Mouse (Mus musculus): Measurements from ENCODE around the gene B230217C12Rik. TPM values are rescaled to one million over a fixed set of nuclear protein-coding genes. Genes with fewer than 3 reads are reported as not detected.

B230217C12Rik gene
- polyA plus RNA-seq, 1 experiment from 2014 or later = 2.9 TPM

GRCm38 (mm10) chr11:97818571-97818970 is 22.0 kb upstream of the B230217C12Rik start:
- no peak for ATAC-seq (replicated peaks; ENCODE audit: insufficient number of reproducible peaks, insufficient read depth, low FRiP score, low read depth)
- Histone ChIP-seq H3K4me3 (no peak overlapping the region), H3K9ac (no peak overlapping the region), H3K9me3 (replicated peaks) (no peaks in the 10 kb centered on the region), H3K4me1 (replicated peaks) (peaks cover 73% of the 10 kb centered on the region), H3K27me3 (no peaks in the 10 kb centered on the region), H3K27ac (peak overlapping the region; percentile 69), H3K36me3 (peaks cover 19% of the 10 kb centered on the region), H3K4me2 (no peak overlapping the region)
- WGBS = 12% methylated on average over 4 of the region's 4 CpGs

GRCm38 (mm10) chr11:97819102-97819501 is 21.5 kb upstream of the B230217C12Rik start:
- Histone ChIP-seq H3K27ac (peak overlapping the region; percentile 69), H3K27me3 (no peaks in the 10 kb centered on the region), H3K4me1 (replicated peaks) (peaks cover 68% of the 10 kb centered on the region), H3K9me3 (replicated peaks) (no peaks in the 10 kb centered on the region), H3K4me2 (no peak overlapping the region), H3K4me3 (no peak overlapping the region), H3K9ac (no peak overlapping the region), H3K36me3 (peaks cover 21% of the 10 kb centered on the region)
- no peak for ATAC-seq (replicated peaks; ENCODE audit: insufficient number of reproducible peaks, insufficient read depth, low FRiP score, low read depth)
- 46% methylated on average over 4 of the region's 4 CpGs for WGBS

GRCm38 (mm10) chr11:97819923-97820322 is 20.7 kb upstream of the B230217C12Rik start:
- H3K9me3 ChIP-seq (replicated peaks) = no peaks in the 10 kb centered on the region
- no peaks in the 10 kb centered on the region for H3K27me3 ChIP-seq
- H3K4me1 ChIP-seq (replicated peaks) = peaks cover 72% of the 10 kb centered on the region
- WGBS = 62% methylated on average over 5 of the region's 5 CpGs
- peaks cover 24% of the 10 kb centered on the region for H3K36me3 ChIP-seq
- H3K9ac ChIP-seq = no peak overlapping the region
- ATAC-seq (replicated peaks; ENCODE audit: insufficient number of reproducible peaks, insufficient read depth, low FRiP score, low read depth) = no peak
- no peak overlapping the region for H3K4me3 ChIP-seq
- H3K27ac ChIP-seq = peak overlapping the region; percentile 56
- H3K4me2 ChIP-seq = no peak overlapping the region

- WGBS = 23% methylated on average over 4 of the region's 4 CpGs
- Histone ChIP-seq H3K4me2 (no peak overlapping the region), H3K4me3 (no peak overlapping the region), H3K36me3 (peaks cover 19% of the 10 kb centered on the region), H3K27ac (peak overlapping the region; percentile 56), H3K9me3 (replicated peaks) (no peaks in the 10 kb centered on the region), H3K27me3 (no peaks in the 10 kb centered on the region), H3K9ac (no peak overlapping the region), H3K4me1 (replicated peaks) (peaks cover 68% of the 10 kb centered on the region)
- peak; percentile 27; the same call in 1 of the 2 replicates for ATAC-seq (replicated peaks; ENCODE audit: insufficient number of reproducible peaks, insufficient read depth, low FRiP score, low read depth)
Observed at GRCm38 (mm10) chr11:97820840-97821239, 19.7 kb upstream of the B230217C12Rik start.

- H3K4me2 ChIP-seq = no peak overlapping the region
- no peaks in the 10 kb centered on the region for H3K27me3 ChIP-seq
- peak overlapping the region; percentile 56 for H3K27ac ChIP-seq
- H3K4me1 ChIP-seq (replicated peaks) = peaks cover 61% of the 10 kb centered on the region
- no peak overlapping the region for H3K9ac ChIP-seq
- 96% methylated on average over 8 of the region's 8 CpGs for WGBS
- no peak for ATAC-seq (replicated peaks; ENCODE audit: insufficient number of reproducible peaks, insufficient read depth, low FRiP score, low read depth)
- H3K4me3 ChIP-seq = no peak overlapping the region
- H3K36me3 ChIP-seq = peaks cover 12% of the 10 kb centered on the region; the same call in 1 of the 2 replicates
- H3K9me3 ChIP-seq (replicated peaks) = no peaks in the 10 kb centered on the region
Observed at GRCm38 (mm10) chr11:97821401-97822064, 19.0 kb upstream of the B230217C12Rik start.

GRCm38 (mm10) chr11:97822840-97823603 is 17.6 kb upstream of the B230217C12Rik start:
- H3K9me3 ChIP-seq (replicated peaks) = no peaks in the 10 kb centered on the region
- H3K9ac ChIP-seq = no peak overlapping the region
- H3K4me2 ChIP-seq = no peak overlapping the region
- H3K4me1 ChIP-seq (replicated peaks) = peaks cover 47% of the 10 kb centered on the region
- WGBS = 72% methylated on average over 20 of the region's 20 CpGs
- no peak overlapping the region for H3K27ac ChIP-seq
- no peak overlapping the region for H3K4me3 ChIP-seq
- no peaks in the 10 kb centered on the region for H3K27me3 ChIP-seq
- H3K36me3 ChIP-seq = peaks cover 18% of the 10 kb centered on the region
- no peak for ATAC-seq (replicated peaks; ENCODE audit: insufficient number of reproducible peaks, insufficient read depth, low FRiP score, low read depth)

- Histone ChIP-seq H3K27me3 (no peaks in the 10 kb centered on the region), H3K9ac (no peak overlapping the region), H3K9me3 (replicated peaks) (no peaks in the 10 kb centered on the region), H3K36me3 (peaks cover 18% of the 10 kb centered on the region), H3K4me1 (replicated peaks) (peaks cover 35% of the 10 kb centered on the region), H3K27ac (no peak overlapping the region), H3K4me3 (no peak overlapping the region), H3K4me2 (no peak overlapping the region)
- no peak for ATAC-seq (replicated peaks; ENCODE audit: insufficient number of reproducible peaks, insufficient read depth, low FRiP score, low read depth)
- 94% methylated on average over 11 of the region's 11 CpGs for WGBS
Observed at GRCm38 (mm10) chr11:97824168-97824567, 16.4 kb upstream of the B230217C12Rik start.

- Histone ChIP-seq H3K36me3 (peaks cover 16% of the 10 kb centered on the region), H3K27me3 (no peaks in the 10 kb centered on the region), H3K27ac (no peak overlapping the region), H3K9ac (no peak overlapping the region), H3K4me3 (no peak overlapping the region), H3K4me2 (no peak overlapping the region), H3K9me3 (replicated peaks) (no peaks in the 10 kb centered on the region), H3K4me1 (replicated peaks) (peaks cover 28% of the 10 kb centered on the region)
- WGBS = 61% methylated on average over 6 of the region's 6 CpGs
- no peak for ATAC-seq (replicated peaks; ENCODE audit: insufficient number of reproducible peaks, insufficient read depth, low FRiP score, low read depth)
Observed at GRCm38 (mm10) chr11:97824895-97825294, 15.7 kb upstream of the B230217C12Rik start.

- Histone ChIP-seq H3K27ac (no peak overlapping the region), H3K9ac (no peak overlapping the region), H3K9me3 (replicated peaks) (no peaks in the 10 kb centered on the region), H3K4me1 (replicated peaks) (peaks cover 26% of the 10 kb centered on the region), H3K4me3 (no peak overlapping the region), H3K36me3 (peaks cover 16% of the 10 kb centered on the region), H3K4me2 (no peak overlapping the region), H3K27me3 (no peaks in the 10 kb centered on the region)
- WGBS = 74% methylated on average over 10 of the region's 10 CpGs
- ATAC-seq (replicated peaks; ENCODE audit: insufficient number of reproducible peaks, insufficient read depth, low FRiP score, low read depth) = no peak
Observed at GRCm38 (mm10) chr11:97825295-97825694, 15.3 kb upstream of the B230217C12Rik start.

GRCm38 (mm10) chr11:97825971-97826370 is 14.6 kb upstream of the B230217C12Rik start:
- Histone ChIP-seq H3K9ac (no peak overlapping the region), H3K4me2 (no peak overlapping the region), H3K27ac (no peak overlapping the region), H3K9me3 (replicated peaks) (no peaks in the 10 kb centered on the region), H3K4me1 (replicated peaks) (peaks cover 19% of the 10 kb centered on the region), H3K4me3 (no peak overlapping the region), H3K27me3 (no peaks in the 10 kb centered on the region), H3K36me3 (peaks cover 19% of the 10 kb centered on the region)
- WGBS = 82% methylated on average over 9 of the region's 9 CpGs
- ATAC-seq (replicated peaks; ENCODE audit: insufficient number of reproducible peaks, insufficient read depth, low FRiP score, low read depth) = no peak

- Histone ChIP-seq H3K9ac (no peak overlapping the region), H3K4me2 (no peak overlapping the region), H3K4me3 (no peak overlapping the region), H3K27me3 (no peaks in the 10 kb centered on the region), H3K4me1 (replicated peaks) (peaks cover 15% of the 10 kb centered on the region), H3K36me3 (peaks cover 19% of the 10 kb centered on the region), H3K27ac (no peak overlapping the region), H3K9me3 (replicated peaks) (no peaks in the 10 kb centered on the region)
- no peak for ATAC-seq (replicated peaks; ENCODE audit: insufficient number of reproducible peaks, insufficient read depth, low FRiP score, low read depth)
- WGBS = 65% methylated on average over 7 of the region's 7 CpGs
Observed at GRCm38 (mm10) chr11:97826414-97826813, 14.2 kb upstream of the B230217C12Rik start.

All from heart, embryonic 15.5 days (tissue).